Mouse (Mus musculus): Measurements from ENCODE around the gene Chp2.

DNA sequence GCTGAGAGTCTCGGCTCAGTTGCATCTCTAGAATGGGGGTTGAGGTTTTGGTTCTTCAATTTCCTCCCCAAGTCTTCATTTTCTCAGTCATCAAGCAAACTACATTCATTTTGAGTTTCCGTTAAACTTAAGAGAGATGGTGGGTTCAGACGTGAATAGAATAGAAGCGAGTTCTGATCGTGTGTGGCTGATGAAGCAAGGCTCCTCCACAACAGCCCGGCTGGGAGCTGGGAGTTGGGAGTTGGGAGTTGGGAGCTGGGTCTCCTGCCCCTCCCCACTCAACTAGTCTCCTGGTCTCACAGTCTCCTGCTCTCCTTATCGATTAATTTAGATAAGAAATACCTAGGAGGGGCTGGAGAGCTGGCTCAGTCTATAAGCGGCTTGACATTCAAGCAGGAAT is 25.3 kb downstream of the Chp2 start:
- TF ChIP-seq CTCF (conservative IDR thresholded peaks at IDR 0.05; ENCODE audit: low read length), result no peak
- TF ChIP-seq POU5F1 (IDR thresholded peaks at IDR 0.05; ENCODE audit: borderline replicate concordance, low read length), result no peak

Measured in E14TG2a.4 (cell line).